Mouse (Mus musculus): ENCODE measurements around the gene Prss2. TPM values are rescaled to one million over a fixed set of nuclear protein-coding genes. Genes with fewer than 3 reads are reported as not detected.
"Not testable (repeated sequence)": the region's sequence is repeated elsewhere in the genome, so short reads cannot be mapped to it uniquely, and the experiment has no call there.

Prss2 gene
- total and polyA plus RNA-seq, 2 experiments from 2014 or later, result not detected

DNA sequence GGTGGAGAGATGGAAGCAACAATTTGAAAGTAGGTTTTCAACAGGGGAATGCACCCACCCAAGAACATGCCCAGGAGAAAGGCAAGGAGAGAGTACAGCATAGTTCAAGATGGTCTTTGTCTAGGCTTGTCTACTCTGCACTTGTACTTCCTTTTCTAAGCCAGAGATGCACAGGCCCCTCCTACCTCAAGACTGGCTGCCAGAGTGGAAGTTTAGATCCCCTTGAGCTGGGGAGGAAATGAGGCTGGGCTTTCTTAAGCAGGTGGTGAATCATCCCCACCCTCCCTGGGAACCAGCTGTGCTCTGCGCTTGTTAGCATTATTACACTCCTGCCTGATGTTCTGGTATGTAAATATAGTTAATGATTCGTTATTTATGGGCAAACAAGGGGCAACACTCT lies 36.7 kb downstream of the Prss2 start:
- Histone ChIP-seq H3K9me3 (ENCODE audit: low read length) (no peaks in the 10 kb centered on the region), H3K27me3 (ENCODE audit: insufficient read depth, low read length) (no peaks in the 10 kb centered on the region), H3K9ac (replicated peaks; ENCODE audit: low read length, poor library complexity, severe bottlenecking) (no peak overlapping the region), H3K36me3 (ENCODE audit: insufficient read depth, low read length) (no peaks in the 10 kb centered on the region), H3K4me3 (ENCODE audit: low read depth, low read length) (no peak overlapping the region), H3K4me2 (ENCODE audit: low read depth, low read length, poor library complexity, severe bottlenecking) (no peak overlapping the region), H3K27ac (ENCODE audit: low read depth, low read length) (no peak overlapping the region), H3K4me1 (ENCODE audit: insufficient read depth, low read length) (no peaks in the 10 kb centered on the region)
- 65% methylated on average over 2 of the region's 2 CpGs for WGBS
- TF ChIP-seq CTCF (IDR thresholded peaks at IDR 0.05), result no peak
- no peak for ATAC-seq (ENCODE audit: low FRiP score)
- no peak for DNase-seq (ENCODE audit: low spot score)

GRCm38 (mm10) chr6:41559331-41559730 lies 37.7 kb downstream of the Prss2 start:
- Histone ChIP-seq H3K9me3 (ENCODE audit: low read length) (no peaks in the 10 kb centered on the region), H3K9ac (replicated peaks; ENCODE audit: low read length, poor library complexity, severe bottlenecking) (no peak overlapping the region), H3K36me3 (ENCODE audit: insufficient read depth, low read length) (no peaks in the 10 kb centered on the region), H3K4me3 (ENCODE audit: low read depth, low read length) (no peak overlapping the region), H3K4me1 (ENCODE audit: insufficient read depth, low read length) (no peaks in the 10 kb centered on the region), H3K27ac (ENCODE audit: low read depth, low read length) (no peak overlapping the region), H3K27me3 (ENCODE audit: insufficient read depth, low read length) (no peaks in the 10 kb centered on the region), H3K4me2 (ENCODE audit: low read depth, low read length, poor library complexity, severe bottlenecking) (no peak overlapping the region)
- no peak for DNase-seq (ENCODE audit: low spot score)
- TF ChIP-seq CTCF (IDR thresholded peaks at IDR 0.05), result no peak
- 64% methylated on average over 3 of the region's 3 CpGs for WGBS
- ATAC-seq (ENCODE audit: low FRiP score), result no peak

DNA sequence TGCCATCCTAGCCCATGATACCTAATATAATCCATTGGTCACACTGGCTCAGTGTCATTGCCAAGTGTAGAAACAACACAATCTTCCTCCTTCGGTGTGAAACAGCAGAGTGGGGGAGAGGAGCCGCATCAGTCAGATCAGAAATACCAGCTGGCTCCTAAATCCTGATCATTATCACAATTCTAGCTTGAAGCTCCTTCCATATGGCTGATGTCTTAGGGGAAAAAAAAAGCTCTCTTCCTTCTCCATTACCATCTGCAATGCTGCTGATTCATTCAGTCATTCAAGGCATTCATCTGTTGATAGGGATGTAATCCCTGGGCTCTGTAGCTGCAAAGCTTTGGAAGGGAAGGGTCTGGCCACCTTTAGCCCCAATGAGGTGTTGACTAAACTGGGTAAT lies 38.7 kb downstream of the Prss2 start:
- TF ChIP-seq CTCF (IDR thresholded peaks at IDR 0.05), result no peak
- no peak overlapping the region for H3K27ac ChIP-seq (ENCODE audit: low read depth, low read length)
- no peaks in the 10 kb centered on the region for H3K27me3 ChIP-seq (ENCODE audit: insufficient read depth, low read length)
- H3K4me3 ChIP-seq (ENCODE audit: low read depth, low read length), result no peak overlapping the region
- H3K9me3 ChIP-seq (ENCODE audit: low read length), result no peaks in the 10 kb centered on the region
- H3K4me1 ChIP-seq (ENCODE audit: insufficient read depth, low read length), result no peaks in the 10 kb centered on the region
- H3K4me2 ChIP-seq (ENCODE audit: low read depth, low read length, poor library complexity, severe bottlenecking), result no peak overlapping the region
- no peak for ATAC-seq (ENCODE audit: low FRiP score)
- no peaks in the 10 kb centered on the region for H3K36me3 ChIP-seq (ENCODE audit: insufficient read depth, low read length)
- no peak overlapping the region for H3K9ac ChIP-seq (replicated peaks; ENCODE audit: low read length, poor library complexity, severe bottlenecking)
- 75% methylated on average over 2 of the region's 2 CpGs for WGBS
- no peak for DNase-seq (ENCODE audit: low spot score)

- Histone ChIP-seq H3K27me3 (ENCODE audit: insufficient read depth, low read length) (no peaks in the 10 kb centered on the region), H3K4me1 (ENCODE audit: insufficient read depth, low read length) (no peaks in the 10 kb centered on the region), H3K4me2 (ENCODE audit: low read depth, low read length, poor library complexity, severe bottlenecking) (peak overlapping the region; percentile 33), H3K36me3 (ENCODE audit: insufficient read depth, low read length) (no peaks in the 10 kb centered on the region), H3K4me3 (ENCODE audit: low read depth, low read length) (peak overlapping the region; percentile 21), H3K27ac (ENCODE audit: low read depth, low read length) (no peak overlapping the region), H3K9me3 (ENCODE audit: low read length) (no peaks in the 10 kb centered on the region), H3K9ac (replicated peaks; ENCODE audit: low read length, poor library complexity, severe bottlenecking) (no peak overlapping the region)
- 92% methylated on average over 4 of the region's 4 CpGs for WGBS
- DNase-seq (ENCODE audit: low spot score), result no peak
- ATAC-seq (ENCODE audit: low FRiP score), result no peak
- no peak for TF ChIP-seq CTCF (IDR thresholded peaks at IDR 0.05)
Measured at GRCm38 (mm10) chr6:41562598-41562997, 41.0 kb downstream of the Prss2 start.

DNA sequence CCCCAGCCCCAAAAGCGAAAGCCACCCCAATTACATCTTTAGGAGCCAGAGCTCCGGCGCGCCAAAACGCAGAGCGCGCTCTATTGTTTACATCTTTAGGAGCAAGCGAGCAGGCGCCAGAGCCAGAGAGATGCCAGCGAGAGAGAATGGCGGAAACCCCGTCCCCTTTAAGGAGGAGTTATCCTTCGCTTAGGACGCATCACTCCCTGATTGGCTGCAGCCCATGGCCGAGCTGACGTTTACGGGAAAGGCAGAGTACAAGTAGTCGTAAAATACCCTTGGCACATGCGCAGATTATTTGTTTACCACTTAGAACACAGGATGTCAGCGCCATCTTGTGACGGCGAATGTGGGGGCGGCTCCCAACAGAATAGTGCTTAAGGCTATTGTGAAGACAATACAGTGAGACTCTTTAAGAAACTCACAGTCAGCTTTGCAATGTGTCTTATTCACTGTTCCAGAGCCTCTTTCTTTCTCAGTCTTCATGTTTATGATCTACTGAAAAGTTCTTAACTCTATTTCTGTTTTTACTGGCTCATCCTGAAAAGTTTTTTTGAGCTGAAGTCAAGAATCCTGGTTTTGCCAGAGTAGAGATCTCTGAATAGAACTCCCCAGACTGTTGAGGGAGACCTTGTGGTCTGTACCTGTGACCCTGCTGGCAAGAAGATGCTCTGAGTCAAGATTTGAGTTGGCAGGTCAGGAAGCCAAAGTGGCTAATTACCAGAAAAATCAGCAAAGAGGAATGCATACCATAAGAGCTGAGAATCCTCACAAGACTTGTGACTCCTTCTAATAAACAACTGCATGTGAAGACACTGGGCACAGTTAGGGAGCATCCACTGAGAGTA lies 41.7 kb downstream of the Prss2 start:
- DNase-seq (ENCODE audit: low spot score) (peak; percentile 31), ATAC-seq (ENCODE audit: low FRiP score) (peak; percentile 62)
- not testable (repeated sequence) for H3K27me3 ChIP-seq (ENCODE audit: insufficient read depth, low read length); H3K4me1 ChIP-seq (ENCODE audit: insufficient read depth, low read length); H3K9me3 ChIP-seq (ENCODE audit: low read length); H3K9ac ChIP-seq (replicated peaks; ENCODE audit: low read length, poor library complexity, severe bottlenecking); H3K36me3 ChIP-seq (ENCODE audit: insufficient read depth, low read length); H3K27ac ChIP-seq (ENCODE audit: low read depth, low read length)
- 53% methylated on average over 4 of the region's 23 CpGs for WGBS
- TF ChIP-seq CTCF (IDR thresholded peaks at IDR 0.05), result peak; percentile 28
- peak overlapping the region; percentile 21 for H3K4me3 ChIP-seq (ENCODE audit: low read depth, low read length)
- H3K4me2 ChIP-seq (ENCODE audit: low read depth, low read length, poor library complexity, severe bottlenecking), result peak overlapping the region; percentile 33; the same call in 1 of the 2 replicates

GRCm38 (mm10) chr6:41565261-41565660 lies 43.7 kb downstream of the Prss2 start:
- Histone ChIP-seq H3K9ac (replicated peaks; ENCODE audit: low read length, poor library complexity, severe bottlenecking) (no peak overlapping the region), H3K27ac (ENCODE audit: low read depth, low read length) (no peak overlapping the region), H3K36me3 (ENCODE audit: insufficient read depth, low read length) (no peaks in the 10 kb centered on the region), H3K4me2 (ENCODE audit: low read depth, low read length, poor library complexity, severe bottlenecking) (no peak overlapping the region), H3K4me1 (ENCODE audit: insufficient read depth, low read length) (no peaks in the 10 kb centered on the region), H3K4me3 (ENCODE audit: low read depth, low read length) (no peak overlapping the region), H3K9me3 (ENCODE audit: low read length) (no peaks in the 10 kb centered on the region), H3K27me3 (ENCODE audit: insufficient read depth, low read length) (no peaks in the 10 kb centered on the region)
- 46% methylated on average over 1 of the region's 1 CpGs for WGBS
- ATAC-seq (ENCODE audit: low FRiP score) (no peak), DNase-seq (ENCODE audit: low spot score) (no peak)
- TF ChIP-seq CTCF (IDR thresholded peaks at IDR 0.05), result no peak

Data from midbrain, postnatal 0 days (tissue).